Mouse (Mus musculus) cerebellum, postnatal 14 days (tissue): ENCODE measurements around the gene Pnkd.
"Not testable (repeated sequence)": the region's sequence is repeated elsewhere in the genome, so short reads cannot be mapped to it uniquely, and the experiment has no call there.

Experiments used
- DNase-seq, 2 experiments: peaks; one replicate each; pipeline ENCODE4 v3.0.0; 2021; ENCODE audit warnings: mixed read lengths in 2 of 2

The Pnkd gene

DNA sequence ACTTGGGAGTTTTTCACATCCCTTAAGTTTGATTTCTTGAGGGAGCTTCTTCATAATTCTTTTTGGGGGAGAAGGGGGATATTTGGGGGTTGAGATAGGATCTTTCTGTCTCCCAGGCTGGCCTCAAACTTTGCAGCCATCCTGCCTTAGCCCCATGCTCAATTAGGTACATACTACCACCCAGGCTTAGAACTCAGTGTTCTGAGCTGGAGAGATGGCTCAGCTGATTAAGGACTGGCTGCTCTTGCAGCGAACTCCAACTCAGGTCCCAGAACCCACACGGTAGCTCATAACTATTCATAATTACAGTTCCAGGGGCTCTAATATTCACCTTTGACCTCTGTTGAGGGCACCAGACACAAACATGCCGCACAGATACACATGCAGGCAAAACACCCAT lies 49.9 kb downstream of the Pnkd start:
- no peak for DNase-seq

GRCm38 (mm10) chr1:74335033-74335432 lies 50.3 kb downstream of the Pnkd start:
- no peak for DNase-seq

DNA sequence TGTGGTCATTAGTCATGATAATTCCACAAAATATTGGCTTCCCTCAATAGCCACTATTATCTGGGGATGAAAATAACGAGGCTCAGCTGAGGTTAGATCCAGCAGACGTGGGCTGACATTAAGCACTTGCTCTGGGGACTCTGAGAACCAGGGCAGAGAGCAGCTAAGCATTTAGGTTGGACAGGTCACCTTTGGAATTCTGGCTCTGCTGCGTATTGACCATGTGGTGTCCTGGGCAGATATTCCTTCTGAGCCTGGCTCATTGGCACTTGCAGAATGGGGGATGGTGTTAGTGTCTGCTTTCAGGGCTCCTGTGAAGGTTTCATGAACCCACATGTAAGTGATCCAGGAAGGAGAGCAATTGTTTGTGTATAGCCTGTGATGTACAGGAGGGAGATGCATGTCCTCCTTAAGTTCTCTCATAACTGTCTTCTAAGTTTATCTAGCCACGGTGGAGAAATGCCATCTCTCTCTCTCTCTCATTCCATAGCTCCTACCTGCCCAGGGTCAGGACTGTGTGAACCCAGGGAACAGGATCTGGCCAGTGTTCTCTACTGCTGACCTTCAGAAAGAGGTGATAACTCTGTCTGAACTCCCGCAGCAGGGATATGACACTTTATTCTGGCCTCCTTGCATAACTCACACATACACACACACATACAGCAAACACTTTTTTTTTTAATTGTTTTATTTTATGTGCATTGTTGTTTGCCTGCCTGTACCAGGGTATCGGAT lies 50.9 kb downstream of the Pnkd start:
- DNase-seq, result peak; percentile 39 to 66

- peak; percentile 54 to 58 for DNase-seq
Measured at GRCm38 (mm10) chr1:74337241-74337771, 52.6 kb downstream of the Pnkd start.

DNA sequence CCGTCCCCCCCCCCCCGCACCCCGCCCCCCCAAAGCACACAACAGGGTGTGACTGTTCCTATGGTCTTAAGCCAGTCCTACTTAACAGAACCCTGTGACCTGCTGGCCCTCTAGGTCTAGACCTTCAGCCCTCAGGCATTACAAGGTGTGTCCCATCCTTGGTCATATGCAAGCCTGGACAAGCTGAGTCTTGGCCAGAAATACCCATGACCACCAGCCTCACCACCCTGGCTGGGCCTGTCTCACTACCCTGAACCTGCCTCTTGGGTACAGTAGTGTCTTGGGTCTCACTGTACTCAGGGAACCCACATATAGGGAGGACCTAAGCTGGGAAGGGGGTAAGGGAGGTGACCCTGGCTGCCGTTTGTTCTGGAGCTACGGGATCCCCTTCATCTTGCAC lies 53.3 kb downstream of the Pnkd start:
- DNase-seq, result no peak

DNA sequence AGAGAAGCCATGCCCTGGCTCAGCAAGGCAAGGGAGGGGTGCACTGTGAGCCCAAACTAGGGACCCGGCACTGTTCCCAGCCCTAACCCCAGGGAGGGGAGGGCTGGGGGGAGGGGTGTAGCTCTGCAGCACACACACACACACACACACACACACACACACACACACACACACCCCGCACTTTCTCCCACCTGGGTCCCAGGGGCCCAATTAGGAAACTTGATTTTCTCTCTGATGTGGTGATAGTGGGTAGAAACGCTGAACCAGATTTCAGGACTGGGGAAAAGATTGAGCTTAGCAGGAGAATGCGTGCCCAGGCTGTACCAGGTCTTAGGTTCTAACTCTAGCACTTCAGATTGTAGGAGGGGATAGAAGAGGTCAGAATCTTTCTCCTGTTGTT lies 53.9 kb downstream of the Pnkd start:
- DNase-seq, result no peak

DNA sequence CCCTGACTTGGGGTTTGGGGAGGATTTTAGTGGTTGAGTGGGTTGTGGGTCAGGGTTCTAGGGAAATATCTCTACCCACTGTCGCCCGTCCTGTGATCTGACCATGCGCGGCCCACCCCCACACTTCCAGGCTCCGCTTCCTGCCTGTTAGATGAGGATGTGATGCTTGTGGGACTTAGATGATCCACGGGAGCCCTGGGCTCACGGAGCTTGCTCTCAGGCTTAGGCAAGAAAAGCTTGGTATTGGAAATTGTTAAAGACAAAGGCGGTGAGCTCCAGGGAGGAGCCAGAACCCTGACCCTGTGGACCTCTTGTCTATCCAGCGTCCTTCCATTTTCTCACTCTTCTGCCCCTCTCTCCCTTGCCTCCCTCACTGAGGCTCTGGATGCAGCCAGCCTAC lies 55.2 kb downstream of the Pnkd start:
- no peak for DNase-seq

GRCm38 (mm10) chr1:74340361-74340764 lies 55.6 kb downstream of the Pnkd start:
- DNase-seq, result peak; percentile 52 to 61

- DNase-seq, result not testable (repeated sequence)
Measured at GRCm38 (mm10) chr1:74340992-74341391, 56.3 kb downstream of the Pnkd start.

GRCm38 (mm10) chr1:74341898-74342297 lies 57.2 kb downstream of the Pnkd start:
- no peak for DNase-seq

DNA sequence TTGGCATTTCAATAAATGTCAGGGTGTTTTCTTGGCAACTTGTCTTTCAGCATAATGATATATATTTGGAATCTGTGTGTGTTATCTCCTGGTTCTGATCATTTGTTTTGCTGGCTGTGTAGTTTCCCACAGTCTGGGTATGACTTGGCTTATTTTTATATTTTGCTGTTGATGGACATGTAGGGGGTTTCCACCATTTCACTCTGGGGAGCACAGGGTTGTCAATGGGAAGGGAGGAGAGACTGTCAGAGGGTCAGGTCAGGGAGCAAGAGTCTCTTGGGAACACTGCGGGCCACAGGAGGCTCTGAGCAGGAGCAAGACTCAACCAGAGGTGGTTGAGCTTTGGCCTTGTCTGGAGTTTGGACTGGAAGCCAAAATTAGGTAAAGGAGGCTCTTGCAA lies 57.6 kb downstream of the Pnkd start:
- no peak for DNase-seq

DNA sequence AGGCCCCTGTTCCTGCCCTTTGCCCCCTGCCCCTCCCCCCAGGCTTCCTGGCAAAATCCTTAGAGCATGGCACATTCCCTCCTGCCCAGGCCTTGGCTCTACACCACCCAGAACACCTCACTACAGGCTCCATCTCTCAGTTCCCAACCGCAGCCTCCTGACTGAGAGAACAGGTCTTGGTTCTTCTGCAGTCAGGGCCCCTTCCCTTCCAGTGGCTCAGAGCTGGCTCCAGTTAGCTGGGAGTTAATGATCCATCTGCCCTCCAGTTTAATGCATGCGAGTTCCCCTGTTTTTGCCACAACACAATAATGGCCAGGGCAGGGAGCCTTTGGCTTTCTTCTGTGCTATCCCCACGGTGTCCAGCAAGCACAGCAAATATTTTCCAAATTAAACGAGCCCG lies 58.4 kb downstream of the Pnkd start:
- no peak for DNase-seq

GRCm38 (mm10) chr1:74344163-74344916 lies 59.6 kb downstream of the Pnkd start:
- no peak for DNase-seq

DNA sequence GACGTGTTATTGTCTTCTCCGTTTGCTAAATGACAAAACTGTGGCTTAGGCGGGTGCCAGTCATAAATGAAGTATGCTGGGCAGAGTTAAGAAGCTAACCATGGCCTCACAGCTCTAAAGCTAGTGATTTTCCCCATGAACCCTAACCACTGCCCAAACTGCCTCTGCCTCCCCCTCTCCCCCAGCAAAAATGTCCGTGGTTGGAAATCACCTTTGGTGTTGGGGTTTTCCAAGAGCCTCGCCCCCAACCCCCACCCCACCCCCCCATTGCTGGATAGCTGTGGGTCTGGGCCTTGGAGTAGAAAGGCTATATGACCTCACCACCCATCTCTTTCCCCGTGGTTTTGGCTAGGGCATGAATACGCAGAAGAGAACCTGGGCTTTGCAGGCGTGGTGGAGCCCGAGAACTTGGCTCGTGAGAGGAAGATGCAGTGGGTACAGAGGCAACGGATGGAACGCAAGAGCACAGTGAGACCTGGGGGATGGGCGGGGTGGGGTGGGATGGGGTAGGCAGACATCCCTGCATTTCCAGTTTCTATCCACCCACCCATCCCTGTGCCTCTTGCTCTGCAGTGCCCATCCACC lies 66.5 kb downstream of the Pnkd start:
- DNase-seq, result no peak

GRCm38 (mm10) chr1:74352532-74353096 lies 67.9 kb downstream of the Pnkd start:
- DNase-seq, result no peak

- DNase-seq, result no peak
Measured at GRCm38 (mm10) chr1:74353453-74354229, 68.9 kb downstream of the Pnkd start.

- no peak for DNase-seq
Measured at GRCm38 (mm10) chr1:74357531-74357930, 72.8 kb downstream of the Pnkd start.

DNA sequence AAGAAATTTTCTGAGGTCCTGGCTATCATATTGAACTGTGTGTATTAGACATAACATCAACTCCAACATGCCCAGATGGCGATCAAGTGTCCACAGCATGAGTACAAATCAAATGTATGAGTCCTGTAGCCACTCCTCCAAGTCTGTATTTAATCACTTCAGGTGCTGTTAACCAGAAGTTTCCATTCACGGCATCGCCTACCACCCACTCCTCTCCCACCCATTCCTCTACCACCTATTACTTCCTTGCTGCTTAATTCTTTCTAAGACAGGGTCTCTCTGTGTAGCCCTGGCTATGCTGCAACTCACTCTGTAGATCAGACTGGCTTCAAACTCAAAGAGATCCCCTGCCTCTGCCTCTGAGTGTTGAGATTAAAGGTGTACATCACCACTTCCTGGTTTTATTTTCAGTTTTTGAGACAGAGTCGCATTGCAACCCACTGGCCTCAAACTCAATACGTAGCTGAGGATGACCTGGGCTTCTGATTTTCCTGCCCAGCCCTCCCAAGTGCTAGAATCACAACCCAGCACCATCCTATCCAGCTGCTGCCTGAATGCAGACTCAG lies 75.3 kb downstream of the Pnkd start:
- DNase-seq, result no peak

DNA sequence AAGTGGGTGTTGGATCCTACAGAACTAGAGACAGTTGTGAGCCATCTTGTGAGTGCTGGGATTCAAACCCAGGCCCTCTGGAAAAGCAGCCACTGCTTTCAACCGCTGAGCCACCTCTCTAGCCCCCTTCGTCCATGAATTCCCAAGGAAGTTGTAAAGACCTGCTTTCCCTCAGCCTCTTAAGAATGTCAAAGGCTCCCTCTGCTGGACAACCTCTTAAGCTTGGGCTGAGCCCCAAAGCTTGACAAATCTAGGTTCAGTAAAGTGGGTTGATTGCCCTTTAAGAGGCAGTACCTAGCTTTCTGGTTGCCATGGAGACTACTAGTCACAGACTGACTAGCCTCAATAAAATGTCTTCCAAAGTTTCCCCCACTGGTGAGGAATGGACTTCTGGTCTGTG lies 77.1 kb downstream of the Pnkd start, which contains the start of gene Catip:
Gene Catip, plus strand, starts transcription at position 297 of the 400 bp plus-strand sequence.
- peak; percentile 86 to 90 for DNase-seq

DNA sequence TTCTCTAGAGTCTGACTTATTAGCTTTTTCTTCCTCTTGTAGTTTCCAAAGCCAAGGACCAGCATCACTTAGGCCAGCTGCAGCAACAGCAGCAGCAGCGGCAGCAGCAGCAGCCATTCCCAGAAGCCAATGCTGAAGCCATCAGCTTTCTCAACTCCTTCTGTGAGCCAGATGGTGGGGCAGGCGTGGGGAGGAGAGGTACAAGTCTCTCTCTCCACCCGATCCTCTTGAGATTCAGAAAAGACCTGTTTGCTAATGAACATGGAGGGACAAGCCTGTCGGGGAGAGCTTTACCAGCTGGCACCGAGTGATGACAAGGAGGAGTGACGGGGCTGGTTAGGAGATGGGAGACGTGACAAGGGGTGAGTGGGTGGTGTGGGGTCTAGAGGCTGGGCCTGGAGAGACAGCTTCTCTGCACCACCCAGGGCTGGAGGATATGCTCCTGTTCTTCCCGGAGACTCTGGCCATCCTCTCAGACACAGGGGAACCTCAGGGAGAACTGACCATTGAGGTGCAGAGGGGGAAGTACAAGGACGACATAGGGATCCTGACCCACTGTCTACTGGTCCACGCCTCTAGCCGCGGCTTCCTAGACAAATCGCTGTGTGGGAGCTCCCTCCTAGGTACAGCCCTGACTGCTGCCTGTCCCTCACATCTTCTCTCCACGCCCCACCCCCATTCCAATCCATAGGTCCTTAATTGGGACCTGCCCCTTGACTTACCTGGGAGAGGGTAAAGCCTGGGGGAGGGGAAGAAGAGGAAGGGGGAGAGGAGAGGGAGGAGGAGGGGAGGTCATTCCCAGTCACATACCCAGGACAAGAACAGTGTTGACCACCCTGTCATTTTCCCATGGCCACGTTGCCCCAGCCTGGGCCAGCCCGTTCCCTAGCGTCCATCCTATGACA lies 77.8 kb downstream of the Pnkd start:
- no peak for DNase-seq

DNA sequence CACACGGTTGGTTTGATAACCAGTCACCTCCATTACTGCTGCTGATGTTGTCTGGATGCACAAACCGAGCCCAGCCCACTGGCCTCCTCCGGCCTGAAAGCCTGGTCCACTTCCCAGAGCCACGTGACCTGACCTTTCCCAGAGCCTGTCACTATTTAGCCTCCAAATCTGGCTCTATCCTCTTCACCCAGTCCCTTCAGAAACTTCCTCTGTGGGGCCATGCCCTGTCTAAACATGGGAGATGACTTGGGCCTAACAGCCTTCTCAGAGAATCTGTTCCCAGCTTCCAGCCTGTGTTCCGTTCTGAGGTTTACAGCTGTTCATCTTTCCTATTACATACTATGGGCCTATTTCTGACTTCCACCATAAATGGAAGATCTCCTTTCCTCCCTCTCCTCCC lies 78.7 kb downstream of the Pnkd start:
- DNase-seq, result no peak
